8 mouse cellular contexts compared by ENCODE assay signal in genomic region chr10:80700732-80701131, GRCm38 (mm10). TPM values are rescaled to one million over a fixed set of nuclear protein-coding genes. Genes with fewer than 3 reads are reported as not detected.
A peak's percentile ranks its signal among the peaks of the same experiment; 100 is the strongest.
DNase-seq lines count a peak whose midpoint lies in the region; ATAC-seq and TF ChIP-seq lines count a peak whose summit lies in the region.

No protein-coding gene starts in this region.

- H3K9ac ChIP-seq in liver, embryonic 13.5 days = peak overlapping the region; percentile 76
- peak overlapping the region; percentile 31; the same call in 1 of the 2 replicates for H3K9ac ChIP-seq in stomach, postnatal 0 days (ENCODE audit: low read length)

- H3K27me3 ChIP-seq in testis, adult 2 months (ENCODE audit: control insufficient read depth, insufficient read depth, low read length) = no peaks in the 10 kb centered on the region
- no peaks in the 10 kb centered on the region for H3K27me3 ChIP-seq in forebrain, embryonic 10.5 days (ENCODE audit: poor library complexity, severe bottlenecking)
- no peaks in the 10 kb centered on the region for H3K27me3 ChIP-seq in liver, embryonic 13.5 days
- no peaks in the 10 kb centered on the region for H3K27me3 ChIP-seq in stomach, postnatal 0 days (ENCODE audit: control insufficient read depth, insufficient read depth, low read length)

- 51% methylated on average over 4 of the region's 4 CpGs for WGBS in forebrain, embryonic 10.5 days
- WGBS in liver, embryonic 13.5 days (ENCODE audit: insufficient replicate concordance) = 10% methylated on average over 4 of the region's 4 CpGs
- WGBS in stomach, postnatal 0 days = 44% methylated on average over 4 of the region's 4 CpGs

- H3K36me3 ChIP-seq in testis, adult 2 months (ENCODE audit: control insufficient read depth, insufficient read depth, low read length) = no peaks in the 10 kb centered on the region
- peaks cover 30% of the 10 kb centered on the region for H3K36me3 ChIP-seq in forebrain, embryonic 10.5 days (replicated peaks)
- H3K36me3 ChIP-seq in liver, embryonic 13.5 days = peaks cover 15% of the 10 kb centered on the region; the same call in 1 of the 2 replicates
- peaks cover 3% of the 10 kb centered on the region; the same call in 1 of the 2 replicates for H3K36me3 ChIP-seq in stomach, postnatal 0 days (ENCODE audit: control insufficient read depth, insufficient read depth, low read length)

- peaks cover 13% of the 10 kb centered on the region for H3K4me1 ChIP-seq in testis, adult 2 months (ENCODE audit: control insufficient read depth, insufficient read depth, low read length)
- peaks cover 66% of the 10 kb centered on the region for H3K4me1 ChIP-seq in forebrain, embryonic 10.5 days
- peaks cover 91% of the 10 kb centered on the region for H3K4me1 ChIP-seq in liver, embryonic 13.5 days (replicated peaks)
- peaks cover 6% of the 10 kb centered on the region for H3K4me1 ChIP-seq in stomach, postnatal 0 days (replicated peaks; ENCODE audit: control insufficient read depth, insufficient read depth)

- H3K9me3 ChIP-seq in forebrain, embryonic 10.5 days = no peaks in the 10 kb centered on the region
- no peaks in the 10 kb centered on the region for H3K9me3 ChIP-seq in liver, embryonic 13.5 days (replicated peaks)
- H3K9me3 ChIP-seq in stomach, postnatal 0 days (ENCODE audit: control insufficient read depth, low read length) = no peaks in the 10 kb centered on the region

- TF ChIP-seq EP300 in stomach, postnatal 0 days (optimal IDR thresholded peaks at IDR 0.05) = no peak

- no peak for TF ChIP-seq CTCF in testis, adult 2 months (IDR thresholded peaks at IDR 0.05; ENCODE audit: control insufficient read depth, insufficient read depth, insufficient replicate concordance, low read depth, low read length)
- no peak for TF ChIP-seq CTCF in stomach, postnatal 0 days (IDR thresholded peaks at IDR 0.05; ENCODE audit: low read depth)

- ATAC-seq in liver, embryonic 13.5 days (ENCODE audit: low read depth) = no peak
- no peak for ATAC-seq in stomach, postnatal 0 days (ENCODE audit: low FRiP score, low TSS enrichment)

- peak overlapping the region; percentile 90 for H3K4me2 ChIP-seq in liver, embryonic 13.5 days
- H3K4me2 ChIP-seq in stomach, postnatal 0 days (replicated peaks; ENCODE audit: low read depth) = peak overlapping the region; percentile 51

- no peak for TF ChIP-seq POLR2A in testis, adult 2 months (IDR thresholded peaks at IDR 0.05; ENCODE audit: control insufficient read depth, low read depth, low read length)

- H3K27ac ChIP-seq in testis, adult 2 months (ENCODE audit: control insufficient read depth, insufficient read depth, low read depth, low read length) = no peak overlapping the region
- peak overlapping the region; percentile 83 for H3K27ac ChIP-seq in forebrain, embryonic 10.5 days
- H3K27ac ChIP-seq in liver, embryonic 13.5 days = peak overlapping the region; percentile 93
- no peak overlapping the region for H3K27ac ChIP-seq in stomach, postnatal 0 days (replicated peaks)

- DNase-seq in testis, postnatal 10 days (ENCODE audit: low spot score) = no peak
- no peak for DNase-seq in forebrain, embryonic 10.5 days (ENCODE audit: extremely low spot score, low spot score)
- DNase-seq in liver, embryonic 13.5 days = no peak
- no peak for DNase-seq in stomach, postnatal 0 days (ENCODE audit: low spot score)
- no peak for DNase-seq in gastrocnemius, adult 8-10 months (ENCODE audit: low spot score in 2 of 2)
- no peak for DNase-seq in layer of hippocampus, postnatal 36 days
- no peak for DNase-seq in frontal cortex, adult 2 months (ENCODE audit: extremely low spot score in 1 of 2, low spot score in 1 of 2)

- H3K4me3 ChIP-seq in testis, adult 2 months (ENCODE audit: control insufficient read depth, low read depth, low read length) = peak overlapping the region; percentile 95
- peak overlapping the region; percentile 64 for H3K4me3 ChIP-seq in forebrain, embryonic 10.5 days
- H3K4me3 ChIP-seq in liver, embryonic 13.5 days (replicated peaks) = peak overlapping the region; percentile 70
- H3K4me3 ChIP-seq in stomach, postnatal 0 days (ENCODE audit: low read depth, low read length) = peak overlapping the region; percentile 53

RNA-seq across cellular contexts. Expression of gene Mob3a, which starts 1.0 kb away (rescaled TPM):
- polyA plus RNA-seq in testis, adult 2 months (2012; rRNA removed) = 11.1 and 12.5 TPM in 2 replicates
- 53.9 and 54.7 TPM in 2 replicates for polyA plus RNA-seq in forebrain, embryonic 10.5 days (2016; fragmentation: Nextera tagmentation; extraction: Ambion mirVana)
- 31.6 and 38.5 TPM in 2 replicates for polyA plus RNA-seq in liver, embryonic 13.5 days (2015; fragmentation: Nextera tagmentation; extraction: Ambion mirVana)
- 22.9 and 23.9 TPM in 2 replicates for polyA plus RNA-seq in stomach, postnatal 0 days (2015; fragmentation: Nextera tagmentation; extraction: Ambion mirVana)
- 1 to 10 TPM; 2.6 to 3.6 (median 3.4) TPM for total RNA-seq in gastrocnemius, adult 8-10 months (2022)
- 10 to 100 TPM; 16.0 to 16.1 TPM for total RNA-seq in layer of hippocampus, postnatal 36 days (2021)
- polyA plus RNA-seq in frontal cortex, adult 2 months (2012; rRNA removed) = 9.1 and 10.6 TPM in 2 replicates

RNA-seq across cellular contexts. Expression of gene Izumo4, which starts 1.3 kb away (rescaled TPM):
- polyA plus RNA-seq in testis, adult 2 months (2012; rRNA removed) = 339 and 385 TPM in 2 replicates
- 7.7 and 10.9 TPM in 2 replicates for polyA plus RNA-seq in forebrain, embryonic 10.5 days (2016; fragmentation: Nextera tagmentation; extraction: Ambion mirVana)
- 6.1 and 7.5 TPM in 2 replicates for polyA plus RNA-seq in liver, embryonic 13.5 days (2015; fragmentation: Nextera tagmentation; extraction: Ambion mirVana)
- polyA plus RNA-seq in stomach, postnatal 0 days (2015; fragmentation: Nextera tagmentation; extraction: Ambion mirVana) = 14.8 and 18.0 TPM in 2 replicates
- 1 to 10 TPM; 1.0 to 3.1 (median 2.7) TPM for total RNA-seq in gastrocnemius, adult 8-10 months (2022)
- total RNA-seq in layer of hippocampus, postnatal 36 days (2021) = 10 to 100 TPM; 49.7 to 57.0 TPM
- polyA plus RNA-seq in frontal cortex, adult 2 months (2012; rRNA removed) = 99.6 and 108 TPM in 2 replicates

RNA-seq across cellular contexts. Expression of gene Mknk2, which starts 22.8 kb away (rescaled TPM):
- polyA plus RNA-seq in testis, adult 2 months (2012; rRNA removed) = 53.5 and 60.4 TPM in 2 replicates
- 91.0 and 100 TPM in 2 replicates for polyA plus RNA-seq in forebrain, embryonic 10.5 days (2016; fragmentation: Nextera tagmentation; extraction: Ambion mirVana)
- polyA plus RNA-seq in liver, embryonic 13.5 days (2015; fragmentation: Nextera tagmentation; extraction: Ambion mirVana) = 71.4 and 73.8 TPM in 2 replicates
- polyA plus RNA-seq in stomach, postnatal 0 days (2015; fragmentation: Nextera tagmentation; extraction: Ambion mirVana) = 55.2 and 61.7 TPM in 2 replicates
- total RNA-seq in gastrocnemius, adult 8-10 months (2022) = 100 to 1,000 TPM; 226 to 292 (median 253) TPM
- total RNA-seq in layer of hippocampus, postnatal 36 days (2021) = 10 to 100 TPM; 44.7 to 52.3 TPM
- 43.8 and 51.6 TPM in 2 replicates for polyA plus RNA-seq in frontal cortex, adult 2 months (2012; rRNA removed)

RNA-seq across cellular contexts. Expression of gene Ap3d1, which starts 41.3 kb away (rescaled TPM):
- polyA plus RNA-seq in testis, adult 2 months (2012; rRNA removed) = 178 and 195 TPM in 2 replicates
- 58.2 and 58.7 TPM in 2 replicates for polyA plus RNA-seq in forebrain, embryonic 10.5 days (2016; fragmentation: Nextera tagmentation; extraction: Ambion mirVana)
- polyA plus RNA-seq in liver, embryonic 13.5 days (2015; fragmentation: Nextera tagmentation; extraction: Ambion mirVana) = 24.9 and 25.6 TPM in 2 replicates
- polyA plus RNA-seq in stomach, postnatal 0 days (2015; fragmentation: Nextera tagmentation; extraction: Ambion mirVana) = 38.7 and 42.7 TPM in 2 replicates
- total RNA-seq in gastrocnemius, adult 8-10 months (2022) = 10 to 100 TPM; 24.1 to 29.3 (median 27.8) TPM
- 100 to 1,000 TPM; 142 to 147 TPM for total RNA-seq in layer of hippocampus, postnatal 36 days (2021)
- 161 and 170 TPM in 2 replicates for polyA plus RNA-seq in frontal cortex, adult 2 months (2012; rRNA removed)

RNA-seq across cellular contexts. Expression of gene Btbd2, which starts 43.9 kb away (rescaled TPM):
- polyA plus RNA-seq in testis, adult 2 months (2012; rRNA removed) = 18.9 and 20.5 TPM in 2 replicates
- 71.6 and 78.1 TPM in 2 replicates for polyA plus RNA-seq in forebrain, embryonic 10.5 days (2016; fragmentation: Nextera tagmentation; extraction: Ambion mirVana)
- polyA plus RNA-seq in liver, embryonic 13.5 days (2015; fragmentation: Nextera tagmentation; extraction: Ambion mirVana) = 11.5 and 12.7 TPM in 2 replicates
- polyA plus RNA-seq in stomach, postnatal 0 days (2015; fragmentation: Nextera tagmentation; extraction: Ambion mirVana) = 28.3 and 30.0 TPM in 2 replicates
- 10 to 100 TPM; 36.7 to 40.7 (median 39.7) TPM for total RNA-seq in gastrocnemius, adult 8-10 months (2022)
- total RNA-seq in layer of hippocampus, postnatal 36 days (2021) = 100 to 1,000 TPM; 102 to 106 TPM
- 108 and 109 TPM in 2 replicates for polyA plus RNA-seq in frontal cortex, adult 2 months (2012; rRNA removed)

Comparison
In these comparisons a context has a peak if more than half of its experiments do, and no peak if none do; other contexts are left out.
1. H3K27ac ChIP-seq: peak in forebrain, embryonic 10.5 days (single experiment) and liver, embryonic 13.5 days (single experiment); none in testis, adult 2 months (single experiment) and stomach, postnatal 0 days (single experiment).
2. Peak in every context shown above with its lines, with median percentiles within 50 percentile points of each other: H3K4me3 ChIP-seq.